Mouse (Mus musculus): ENCODE measurements at regions not wholly inside any gene's neighbourhood (a gene's known extent, or its start where the extent isn't known, plus 50 kb on each side); places are given as distances from the start of the nearest gene placed in this dataset.

DNA sequence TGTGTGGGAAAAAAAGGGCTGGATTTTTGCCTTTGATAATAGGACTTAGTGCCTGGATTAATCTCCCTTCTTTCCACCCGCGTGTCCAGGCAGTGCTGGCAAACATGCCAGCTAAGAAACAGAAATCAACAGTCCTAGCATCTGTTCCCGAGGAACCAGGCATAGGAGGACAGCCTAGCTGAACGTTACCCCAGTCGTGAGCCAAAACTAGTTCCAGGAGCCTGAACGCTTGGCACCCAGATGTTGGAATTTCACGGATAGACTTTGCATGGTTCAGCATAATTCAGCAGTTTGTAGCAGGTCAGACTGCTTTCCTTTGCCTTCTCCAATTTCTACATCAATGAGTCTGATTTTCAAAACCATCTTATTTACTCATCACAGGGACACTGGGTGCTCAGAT lies 62.6 kb upstream of the Kirrel3 start:
- DNase-seq (ENCODE audit: low spot score) = peak; percentile 7

- no peak for DNase-seq (ENCODE audit: low spot score)
Measured at GRCm38 (mm10) chr9:34426589-34426988, 59.1 kb upstream of the Kirrel3 start.

GRCm38 (mm10) chr9:34427711-34428110 lies 58.0 kb upstream of the Kirrel3 start:
- no peak for DNase-seq (ENCODE audit: low spot score)
